Mouse (Mus musculus): ENCODE results near the gene Tbx4.

DNA sequence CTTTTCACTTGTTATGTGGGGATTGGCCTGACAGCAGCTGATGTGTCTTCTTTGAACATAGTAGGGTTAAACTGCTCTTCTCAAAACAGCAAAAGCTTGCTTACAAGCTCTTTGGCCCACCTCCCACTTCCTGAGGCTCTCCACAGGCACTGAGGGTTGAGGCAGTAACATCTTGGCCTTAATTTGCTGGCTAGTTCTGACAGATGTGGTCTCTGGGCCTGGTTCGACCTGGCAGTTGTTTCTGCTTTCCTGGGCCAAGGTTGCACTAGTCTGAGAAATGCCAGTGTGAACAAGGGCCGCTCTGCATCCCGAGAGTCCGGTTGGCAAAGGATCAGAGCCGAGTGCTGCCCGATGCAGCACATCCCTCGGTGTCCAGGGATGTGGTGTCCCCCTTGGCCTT is 27.3 kb downstream of the Tbx4 start:
- TF ChIP-seq CTCF (IDR thresholded peaks at IDR 0.05; ENCODE audit: low read depth, low read length) (no peak), GATA1 (IDR thresholded peaks at IDR 0.05; ENCODE audit: borderline replicate concordance, low read length) (no peak), TAL1 (conservative IDR thresholded peaks at IDR 0.05; ENCODE audit: low read depth, low read length) (no peak), GATA2 (IDR thresholded peaks at IDR 0.05; ENCODE audit: borderline replicate concordance, low read depth, low read length) (no peak)

Data from G1E (cell line).